Comparison of ENCODE assay signal across 13 mouse cellular contexts in genomic region chr13:34760518-34761287, GRCm38 (mm10). TPM values are rescaled to one million over a fixed set of nuclear protein-coding genes. Genes with fewer than 3 reads are reported as not detected.
DNase-seq lines count a peak whose midpoint lies in the region; ATAC-seq and TF ChIP-seq lines count a peak whose summit lies in the region.
"Had no signal": no experiment of that assay in that cellular context is flagged by ENCODE, and none has a peak within 500 bp of the region (broad histone marks: within the 10 kb centered on the region; RNA-seq: fewer than 3 reads in every experiment).

No protein-coding gene starts in this region.

- H3K9me3 ChIP-seq in heart, embryonic 15.5 days (replicated peaks) = no peaks in the 10 kb centered on the region

- no peak overlapping the region for H3K9ac ChIP-seq in heart, embryonic 15.5 days

- no peak overlapping the region for H3K4me2 ChIP-seq in heart, embryonic 15.5 days

- H3K36me3 ChIP-seq in heart, embryonic 15.5 days = no peaks in the 10 kb centered on the region
- no peaks in the 10 kb centered on the region for H3K36me3 ChIP-seq in testis, adult 2 months (ENCODE audit: control insufficient read depth, insufficient read depth, low read length)
- H3K36me3 ChIP-seq in splenic B cell, adult 2 months (ENCODE audit: control insufficient read depth, insufficient read depth, low read length, poor library complexity, severe bottlenecking) = no peaks in the 10 kb centered on the region

- peak overlapping the region; percentile 56 for H3K27ac ChIP-seq in heart, embryonic 15.5 days
- H3K27ac ChIP-seq in testis, adult 2 months (ENCODE audit: control insufficient read depth, insufficient read depth, low read depth, low read length) = no peak overlapping the region
- H3K27ac ChIP-seq: left cerebral cortex, adult 2 months; macrophage had no signal

- H3K4me1 ChIP-seq in heart, embryonic 15.5 days (replicated peaks) = peaks cover 17% of the 10 kb centered on the region
- peaks cover 14% of the 10 kb centered on the region for H3K4me1 ChIP-seq in testis, adult 2 months (ENCODE audit: control insufficient read depth, insufficient read depth, low read length)

- H3K4me3 ChIP-seq in heart, embryonic 15.5 days = no peak overlapping the region
- H3K4me3 ChIP-seq in testis, adult 2 months (ENCODE audit: control insufficient read depth, low read depth, low read length) = peak overlapping the region; percentile 29
- H3K4me3 ChIP-seq: left cerebral cortex, adult 2 months had no signal

- no peaks in the 10 kb centered on the region for H3K27me3 ChIP-seq in heart, embryonic 15.5 days
- no peaks in the 10 kb centered on the region for H3K27me3 ChIP-seq in testis, adult 2 months (ENCODE audit: control insufficient read depth, insufficient read depth, low read length)
- no peaks in the 10 kb centered on the region for H3K27me3 ChIP-seq in splenic B cell, adult 2 months (ENCODE audit: control insufficient read depth, insufficient read depth, low read length, poor library complexity, severe bottlenecking)
- H3K27me3 ChIP-seq: CH12.LX had no signal

- DNase-seq in heart, postnatal 4 days = no peak
- no peak for DNase-seq in testis, postnatal 14 days (ENCODE audit: low spot score)
- peak; percentile 19 to 34 for DNase-seq in heart, postnatal 10 days
- DNase-seq in splenic B cell, adult 2 months (ENCODE audit: low read depth, low spot score) = peak; percentile 29
- DNase-seq in frontal cortex, postnatal 14 days (ENCODE audit: low spot score in 2 of 2) = no peak
- DNase-seq in adrenal gland, adult 2 months = no peak
- DNase-seq: cerebellum, adult 9-11 months; thymus, postnatal 14 days had no signal

- WGBS in heart, embryonic 15.5 days = 31% methylated on average over 7 of the region's 7 CpGs

- intact Hi-C loops in heart, postnatal 10 days (cut with DNase I) = loop anchor here (5.0 kb wide), 1 partner anchor 33 kb away; no protein-coding TSS in a partner anchor

- no peak for TF ChIP-seq CTCF in testis, adult 2 months (IDR thresholded peaks at IDR 0.05; ENCODE audit: control insufficient read depth, insufficient read depth, insufficient replicate concordance, low read depth, low read length)

- no peak for ATAC-seq in heart, embryonic 15.5 days (replicated peaks; ENCODE audit: insufficient number of reproducible peaks, insufficient read depth, low FRiP score, low read depth)

- TF ChIP-seq POLR2A in testis, adult 2 months (IDR thresholded peaks at IDR 0.05; ENCODE audit: control insufficient read depth, low read depth, low read length) = no peak

RNA-seq across cellular contexts. Expression of gene Fam50b, which starts 26.1 kb away (rescaled TPM):
- polyA plus RNA-seq in heart, embryonic 15.5 days (2015; fragmentation: Nextera tagmentation; extraction: Ambion mirVana) = not detected in 2 replicates
- total RNA-seq in heart, postnatal 4 days (2021) = not detected
- polyA plus RNA-seq in testis, adult 2 months (2012; rRNA removed) = 228 and 274 TPM in 2 replicates
- total RNA-seq in heart, postnatal 10 days (2021) = not detected
- total RNA-seq in adrenal gland, adult 2 months (2021) = not detected
- polyA plus RNA-seq in adrenal gland, adult 2 months (2012; rRNA removed) = not detected in 2 replicates
- total RNA-seq: left cerebral cortex, adult 2 months had no signal
- polyA plus RNA-seq: macrophage had no signal

Comparison
In these comparisons a context has a peak if more than half of its experiments do, and no peak if none do; other contexts are left out.
1. DNase-seq: peak in heart, postnatal 10 days (2 of 2) and splenic B cell, adult 2 months (single experiment); none in heart, postnatal 4 days (single experiment), testis, postnatal 14 days (single experiment), frontal cortex, postnatal 14 days (0 of 2) and adrenal gland, adult 2 months (single experiment).